Mouse (Mus musculus) heart, adult 11 months (tissue): ENCODE results near the gene Clrn2.

Source experiments
- DNase-seq: peaks from one replicate; pipeline ENCODE4 v3.0.0; 2022

Gene Clrn2

DNA sequence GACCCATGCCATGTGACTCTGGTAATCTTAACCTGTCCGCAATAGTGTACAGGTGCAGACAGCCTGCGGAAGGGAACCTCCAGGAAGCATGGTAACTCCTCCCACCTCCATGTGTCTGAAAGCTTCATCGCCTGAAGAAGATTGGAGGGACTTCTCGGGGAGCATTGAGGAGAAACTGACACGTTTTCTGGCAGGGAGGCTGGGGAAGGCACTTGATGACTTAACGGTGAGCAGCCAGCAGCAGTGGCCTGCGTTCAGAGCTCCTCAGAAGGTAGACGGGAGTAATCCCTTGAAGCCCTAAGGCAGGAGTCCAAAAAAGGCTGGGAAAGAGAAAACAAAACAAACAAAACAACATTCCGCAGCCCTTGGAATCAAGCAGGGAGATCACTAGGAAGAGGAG lies 905 bp downstream of the Clrn2 start:
- DNase-seq, result peak; percentile 71

DNA sequence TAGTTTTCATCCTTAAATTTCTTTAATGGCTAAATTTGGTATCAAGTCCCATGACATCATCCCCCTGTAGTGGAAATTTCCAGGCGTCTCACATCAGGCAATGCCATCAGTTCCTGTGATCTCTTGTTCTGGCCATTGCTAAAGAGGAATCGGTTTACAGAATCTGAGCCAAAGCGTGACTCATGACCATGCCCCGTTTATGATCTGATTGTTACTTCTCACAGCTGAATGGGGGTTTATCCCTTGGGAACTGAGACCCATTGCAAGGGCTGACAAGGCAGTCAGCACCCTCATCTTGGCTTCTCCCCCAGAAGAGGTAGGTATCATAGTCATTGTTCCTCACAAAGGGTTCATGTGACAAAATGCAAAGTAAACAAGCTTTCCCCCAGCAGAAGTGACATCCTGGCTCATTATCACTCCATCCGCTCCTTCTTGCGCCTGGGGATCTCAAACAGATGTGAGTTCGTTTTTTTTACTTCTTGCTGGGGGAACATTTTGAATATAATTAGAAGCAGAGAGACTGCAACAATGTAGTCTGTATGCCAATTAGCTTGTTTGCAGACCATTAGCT lies 19.4 kb downstream of the Clrn2 start:
- peak; percentile 85 for DNase-seq

DNA sequence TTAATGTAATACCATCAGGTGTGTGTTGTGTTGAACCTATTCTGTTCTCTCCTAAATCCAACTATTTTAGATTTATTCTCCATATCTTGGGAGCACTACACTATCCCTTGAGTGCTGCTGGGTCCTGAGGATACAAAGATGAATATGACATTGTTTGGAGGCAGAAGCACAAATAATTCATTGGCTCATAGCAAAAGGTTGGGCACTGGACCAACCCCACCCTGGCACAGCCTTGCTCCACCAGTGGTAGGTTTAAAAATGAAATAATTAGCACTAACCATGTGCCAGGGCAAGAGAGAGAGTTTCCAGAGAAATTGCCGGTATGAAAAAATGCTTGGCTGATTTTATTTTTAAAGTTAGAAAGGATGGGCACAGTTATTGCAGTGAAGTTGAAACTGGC lies 20.0 kb downstream of the Clrn2 start:
- DNase-seq, result no peak

DNA sequence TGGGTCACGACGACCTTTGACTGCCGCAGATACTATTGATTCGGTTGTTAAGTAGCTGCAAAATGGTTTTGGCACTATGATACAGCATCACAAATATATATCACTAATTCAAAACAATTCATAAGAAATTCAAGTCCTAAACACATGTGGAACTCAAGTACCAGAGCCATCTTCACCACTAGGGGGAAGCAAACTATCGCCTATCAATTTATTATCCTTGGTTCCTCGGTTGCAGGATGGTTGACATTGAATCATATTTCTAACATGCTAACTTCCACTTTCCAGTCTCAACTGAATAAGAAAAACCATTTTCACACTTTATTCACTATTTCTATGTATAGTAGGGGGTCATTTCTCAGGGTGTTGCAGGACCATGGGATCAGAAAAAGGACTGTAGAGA lies 20.7 kb downstream of the Clrn2 start:
- DNase-seq, result peak; percentile 41

DNA sequence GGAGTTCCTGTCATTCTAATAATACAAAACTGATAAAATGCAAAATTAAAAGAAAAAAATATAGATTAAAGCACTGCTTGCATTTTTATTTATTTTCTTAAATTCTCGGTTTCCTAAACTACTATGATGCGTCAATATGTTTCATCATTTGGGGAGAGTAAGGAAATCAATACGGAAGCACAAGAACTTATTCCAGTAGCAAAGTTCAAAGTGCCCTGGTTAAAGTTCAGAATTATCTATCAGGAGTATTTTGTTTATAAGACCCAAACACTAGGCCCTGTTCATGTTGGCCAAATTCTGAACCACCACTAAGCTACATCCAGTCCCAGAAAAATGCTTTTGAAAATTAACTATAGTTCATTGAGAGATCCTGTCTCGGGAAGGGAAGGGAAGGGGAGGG lies 21.2 kb downstream of the Clrn2 start:
- DNase-seq, result no peak

DNA sequence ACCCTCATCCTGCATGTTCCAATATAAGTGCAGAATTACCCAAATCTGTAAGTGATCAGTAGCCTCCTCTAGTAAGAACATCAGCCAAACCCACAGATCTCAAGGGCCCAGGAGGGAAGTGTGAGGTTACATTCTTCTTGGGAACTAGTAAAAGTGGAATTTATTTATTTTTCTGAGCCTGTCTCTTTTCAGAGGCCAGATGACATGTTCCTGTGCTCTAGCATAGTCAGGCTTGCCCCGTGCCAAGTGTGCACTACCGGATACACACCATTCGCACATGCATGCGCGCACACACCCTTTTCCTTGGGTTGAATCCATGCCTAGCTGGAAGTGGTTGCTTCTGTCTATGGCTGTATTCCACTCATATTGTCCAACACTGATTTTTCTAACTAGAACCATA lies 22.2 kb downstream of the Clrn2 start:
- DNase-seq, result peak; percentile 61

DNA sequence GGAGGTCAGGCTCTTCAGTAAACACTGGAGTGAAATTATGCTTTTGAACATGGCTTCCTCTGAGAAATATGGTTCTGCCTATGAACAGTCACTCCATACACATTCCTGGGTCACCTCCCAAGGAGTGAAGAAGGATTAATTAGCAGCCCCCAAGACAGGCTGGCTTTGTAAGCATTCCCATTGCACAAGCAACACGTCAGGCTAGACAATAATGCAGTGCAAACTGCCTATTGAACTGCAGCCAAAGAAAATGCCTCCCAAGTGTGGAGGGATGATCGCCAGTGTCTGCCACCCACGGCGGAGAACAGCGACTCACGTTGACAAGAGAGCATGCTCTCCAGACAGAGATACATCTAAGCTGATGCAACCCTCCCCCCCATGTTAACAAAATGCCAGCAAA lies 22.7 kb downstream of the Clrn2 start:
- peak; percentile 30 for DNase-seq

DNA sequence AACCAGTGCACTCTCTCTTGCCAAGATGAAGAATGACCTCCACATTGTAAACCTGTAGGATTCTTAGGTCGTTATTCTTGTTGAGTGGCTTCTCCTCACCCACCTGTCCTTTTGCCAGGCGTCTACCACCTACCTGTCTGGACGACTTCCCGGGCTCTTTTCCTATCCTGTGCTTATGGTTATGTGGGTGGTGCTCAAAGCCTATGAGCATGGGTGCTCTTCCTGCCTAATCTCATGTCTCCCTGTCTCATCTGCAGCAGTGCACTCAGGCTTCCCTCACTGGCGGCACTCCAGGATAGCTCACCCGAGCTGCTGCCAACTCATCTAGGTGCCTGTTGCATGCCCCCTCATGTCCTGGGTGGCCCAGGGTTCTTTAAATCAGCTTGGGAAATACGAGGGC lies 24.1 kb downstream of the Clrn2 start:
- peak; percentile 57 for DNase-seq

DNA sequence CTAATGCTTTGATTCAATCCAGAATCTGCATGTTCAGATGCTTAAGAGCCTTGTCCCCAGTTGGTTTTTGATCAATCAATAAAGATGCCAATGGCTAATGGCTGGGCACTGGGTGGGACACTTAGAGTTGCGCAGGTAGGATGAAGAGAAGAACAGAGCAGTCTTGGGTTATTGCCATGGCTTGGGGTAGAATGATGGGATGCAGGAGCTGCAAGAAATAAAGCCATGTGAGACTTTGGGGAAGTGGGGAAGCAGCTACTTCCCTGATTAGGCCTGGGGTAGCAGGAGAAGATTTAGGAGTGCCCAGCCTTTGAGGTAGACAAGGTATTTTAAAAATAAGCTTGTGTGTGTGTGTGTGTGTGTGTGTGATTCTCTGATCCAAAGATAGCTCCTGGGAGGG lies 26.5 kb downstream of the Clrn2 start:
- peak; percentile 61 for DNase-seq

DNA sequence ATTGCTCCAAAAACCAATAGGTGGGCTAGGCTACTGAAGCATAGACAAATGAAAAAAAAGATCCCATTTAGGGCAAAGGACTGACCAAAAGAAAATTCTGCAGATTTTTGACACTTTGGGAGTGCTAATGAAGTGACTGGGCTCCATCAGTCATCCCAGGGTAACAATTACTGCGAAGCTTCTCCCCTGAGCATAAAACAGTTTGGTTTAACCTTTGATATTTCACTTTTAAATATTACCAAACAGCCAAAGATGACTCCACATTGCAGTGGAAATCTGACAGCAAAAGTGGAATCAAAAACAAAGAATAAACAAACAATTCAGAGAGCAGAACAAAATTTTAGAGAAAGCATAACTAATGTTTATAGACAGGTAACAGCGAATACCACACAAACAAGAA lies 27.6 kb downstream of the Clrn2 start:
- no peak for DNase-seq

DNA sequence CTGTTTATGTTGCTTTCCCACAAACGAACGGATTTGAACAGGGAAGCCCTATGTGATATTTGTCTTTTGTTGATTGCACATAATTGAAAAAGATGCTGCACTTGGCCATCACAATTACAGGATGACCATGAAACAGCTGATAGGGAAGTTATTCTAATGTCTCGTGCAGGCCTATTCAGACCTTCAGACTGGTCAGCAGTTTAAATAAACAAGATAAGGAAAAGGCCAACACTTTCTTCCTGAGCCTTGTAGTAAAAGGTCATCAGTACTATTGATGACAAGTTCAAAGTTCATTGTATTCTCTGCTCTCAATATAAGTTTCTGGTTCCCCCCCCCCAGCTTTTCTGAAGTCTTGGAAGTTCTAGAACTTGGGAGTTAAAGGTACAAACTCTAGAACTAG lies 29.1 kb downstream of the Clrn2 start:
- peak; percentile 4 for DNase-seq

DNA sequence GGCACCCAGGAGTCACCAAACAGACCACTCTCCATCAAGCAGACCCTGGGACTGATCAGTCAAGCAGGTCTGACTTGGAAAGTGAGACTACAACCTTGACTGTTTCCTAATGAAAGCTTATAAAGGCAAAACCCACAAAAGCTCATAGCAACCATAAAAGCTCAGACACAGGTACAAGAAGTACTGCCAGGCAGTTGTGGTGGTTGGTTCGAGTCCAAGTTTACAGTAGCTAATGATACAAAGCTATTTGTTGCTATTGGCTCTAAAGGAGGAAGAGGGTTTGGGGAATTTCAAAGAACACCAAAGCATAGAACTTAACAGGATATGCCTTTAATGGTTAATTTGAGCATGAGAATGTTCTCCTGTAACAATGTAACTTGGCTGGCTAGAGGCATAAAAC lies 30.1 kb downstream of the Clrn2 start:
- peak; percentile 35 for DNase-seq

DNA sequence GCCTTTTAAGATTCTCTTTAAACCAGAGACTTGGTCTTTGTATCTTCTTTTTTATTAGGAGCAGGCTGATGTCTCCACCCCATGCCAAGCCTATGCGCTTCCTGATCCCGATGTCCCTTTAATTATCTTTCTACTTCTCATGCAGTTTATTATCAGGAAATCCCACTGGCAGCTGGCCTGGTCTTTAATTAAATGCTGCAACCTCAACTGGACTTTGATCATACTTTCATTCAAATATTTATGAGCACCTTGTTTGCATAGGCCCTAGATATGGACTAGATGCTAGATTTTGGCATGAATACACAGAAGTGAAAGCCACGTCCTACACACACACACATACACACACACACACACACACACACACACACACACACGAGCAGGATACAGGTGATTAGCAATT lies 38.2 kb downstream of the Clrn2 start:
- no peak for DNase-seq

DNA sequence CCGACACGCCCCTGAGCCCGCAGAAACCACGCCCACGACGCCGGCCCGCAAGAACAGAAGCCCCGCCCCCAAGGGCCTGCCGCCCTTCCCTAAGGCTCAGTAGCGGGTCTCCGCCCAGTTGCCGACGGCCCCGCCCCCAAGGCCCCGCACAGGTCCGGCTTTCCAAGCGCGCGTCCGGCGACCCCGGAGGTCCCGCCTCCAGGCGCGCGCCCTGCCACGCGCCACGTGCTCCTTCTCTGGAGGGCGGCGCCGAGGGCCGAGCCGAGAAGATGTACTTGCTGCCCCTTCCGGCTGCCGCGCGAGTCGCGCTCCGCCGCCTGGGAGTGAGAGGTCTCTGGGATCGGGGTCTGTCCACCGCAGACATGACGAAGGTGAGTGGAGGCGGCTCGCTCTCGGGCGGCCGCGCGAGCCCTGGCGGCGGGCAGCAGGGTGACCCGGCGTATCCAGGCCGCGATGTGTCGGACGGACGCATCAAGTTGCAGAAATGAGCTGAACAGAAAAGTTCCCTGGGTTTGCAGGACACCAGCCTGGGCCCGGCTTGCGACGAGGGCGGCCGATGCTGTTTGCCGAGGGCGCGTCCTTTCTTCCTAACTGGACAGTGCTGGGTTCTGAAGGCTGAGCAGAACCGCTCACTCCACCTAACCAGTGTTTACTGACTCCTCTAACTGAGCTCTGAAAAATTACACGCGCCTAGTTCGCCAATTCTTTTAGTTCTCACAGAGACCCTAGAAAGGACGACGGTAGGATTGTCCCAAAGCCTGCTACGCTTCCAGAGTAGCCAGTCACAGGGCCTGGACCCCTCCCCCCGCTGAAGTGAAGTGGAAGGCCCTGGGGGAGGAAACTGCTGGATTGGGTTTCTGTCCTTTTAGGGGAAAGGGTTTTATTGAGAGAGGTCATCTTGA lies 39.9 kb downstream of the Clrn2 start, which contains the start of gene Lap3:
Gene Lap3, plus strand, starts transcription at position 184 of the 902 bp plus-strand sequence.
- DNase-seq, result peak; percentile 100

DNA sequence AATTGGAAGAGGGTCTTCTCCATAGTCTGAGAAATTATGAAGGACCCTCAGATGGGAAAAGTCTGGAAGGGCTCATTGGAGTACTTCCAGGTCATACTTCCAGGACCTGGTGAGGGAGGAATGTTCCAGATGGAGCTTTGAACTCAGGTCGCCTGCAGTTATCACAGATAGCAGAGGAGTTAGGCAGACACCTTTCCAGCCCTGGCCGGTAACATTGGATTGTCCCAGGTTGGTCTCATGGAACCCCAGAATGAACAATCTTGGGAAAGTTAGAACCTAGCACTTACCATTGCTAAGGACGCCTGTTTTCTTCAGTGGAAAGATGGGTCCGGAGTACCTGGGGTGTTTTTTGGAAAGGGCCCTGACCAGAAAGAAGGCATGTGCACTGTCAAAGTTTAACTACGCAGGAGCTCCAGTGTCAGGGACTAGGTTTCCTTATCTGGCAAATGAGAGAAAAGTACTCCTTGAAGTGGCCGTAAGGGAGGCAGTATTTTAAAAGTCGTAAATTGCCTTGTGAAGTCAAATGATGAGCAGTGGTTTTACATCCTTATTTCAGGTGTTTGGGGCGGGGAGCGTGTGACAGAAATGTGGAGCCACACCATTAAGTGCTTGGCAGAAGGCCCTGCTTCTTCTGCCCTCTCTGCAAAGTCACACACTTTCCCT lies 40.7 kb downstream of the Clrn2 start:
- no peak for DNase-seq

DNA sequence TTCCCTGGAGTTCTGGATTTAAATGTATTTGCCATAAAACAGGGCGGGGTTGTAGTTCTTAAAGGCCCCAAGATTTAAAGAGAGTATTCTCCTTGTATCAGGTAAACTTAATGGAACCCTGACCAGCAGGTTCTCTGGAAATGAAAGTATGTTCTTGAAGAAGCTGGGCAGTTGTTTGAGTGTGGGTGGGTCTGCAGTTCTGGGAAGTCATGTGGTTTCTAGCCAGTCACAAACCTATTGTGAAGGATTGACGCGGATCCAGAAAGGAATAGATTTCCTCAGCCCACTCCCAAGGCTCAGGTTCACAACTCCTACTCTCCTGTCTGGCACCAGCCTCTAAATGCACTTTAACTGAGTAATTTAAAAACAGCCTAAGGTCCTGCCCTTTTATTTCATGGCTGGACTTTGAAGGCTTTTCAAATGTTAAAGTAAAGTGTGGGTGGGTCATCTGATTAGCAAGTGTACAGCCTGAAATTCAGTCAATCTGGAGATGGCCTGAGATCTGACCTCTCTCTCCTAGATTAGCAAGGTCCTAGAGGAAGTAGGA lies 42.0 kb downstream of the Clrn2 start:
- DNase-seq, result no peak

DNA sequence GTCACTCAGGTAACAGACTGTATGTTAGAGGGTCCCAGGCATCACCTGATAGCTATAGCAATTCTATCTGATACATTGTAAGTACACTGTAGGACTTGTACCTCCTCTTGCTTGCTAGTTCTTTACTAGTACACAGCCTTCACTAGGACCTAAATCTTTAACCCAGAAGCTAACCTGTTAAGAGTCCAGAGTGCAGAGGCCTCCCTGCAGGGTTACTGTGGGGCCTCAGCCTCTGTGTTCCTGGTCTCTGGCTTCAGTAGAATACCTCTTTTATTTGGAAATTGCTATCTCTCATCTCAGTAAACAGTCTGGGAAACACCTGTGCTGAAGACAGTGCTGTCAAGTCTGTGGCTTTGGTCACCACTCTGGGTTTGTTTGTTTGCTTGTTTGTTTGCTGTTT lies 42.5 kb downstream of the Clrn2 start:
- no peak for DNase-seq

DNA sequence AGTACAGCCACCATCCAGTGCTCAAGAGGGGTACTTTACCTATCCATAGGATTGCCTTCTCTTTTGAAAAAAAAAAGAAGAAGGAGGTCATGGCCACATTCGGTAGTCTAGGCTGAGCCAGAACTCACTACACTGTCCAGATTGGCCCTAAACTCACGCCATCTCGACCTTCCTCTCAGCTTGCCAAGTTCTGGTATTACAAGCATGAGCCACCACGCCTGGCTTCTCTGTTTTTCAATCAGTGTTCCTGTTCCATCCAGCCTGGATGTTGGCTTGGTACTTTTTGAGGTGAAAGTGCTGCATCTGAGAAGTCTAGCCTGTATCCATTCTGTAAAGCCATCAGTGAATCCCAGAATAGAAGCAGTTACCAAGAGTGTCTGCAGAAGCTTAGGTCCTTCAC lies 42.9 kb downstream of the Clrn2 start:
- DNase-seq, result no peak

DNA sequence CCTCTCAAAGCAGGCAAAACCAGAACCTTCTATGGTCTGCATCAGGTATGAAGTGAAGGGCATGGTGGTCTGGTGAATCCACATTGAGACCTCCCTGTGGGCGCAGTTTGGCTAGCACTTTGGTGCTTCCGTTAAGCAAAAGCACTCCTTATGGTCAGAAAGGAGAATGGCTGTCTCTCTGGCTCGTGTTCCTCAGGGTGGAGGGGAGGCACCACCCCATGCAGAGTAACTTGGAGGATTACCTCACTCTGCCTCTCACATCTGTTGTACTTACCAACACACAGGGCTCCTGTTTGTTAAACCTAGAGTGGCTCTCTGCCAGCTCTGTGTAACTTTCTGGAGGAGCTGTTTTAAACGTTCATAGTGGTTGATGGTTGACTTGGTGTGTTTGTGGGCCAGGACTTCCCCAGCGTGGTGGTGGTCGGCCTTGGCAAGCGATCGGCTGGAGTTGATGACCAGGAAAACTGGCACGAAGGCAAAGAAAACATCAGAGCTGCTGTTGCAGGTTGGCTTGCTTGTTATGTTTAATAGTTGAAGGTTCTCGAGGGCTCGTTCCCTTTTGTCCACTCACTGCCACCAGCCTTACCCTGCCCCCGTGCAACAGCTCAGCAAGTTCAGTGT lies 43.5 kb downstream of the Clrn2 start:
- DNase-seq, result no peak

DNA sequence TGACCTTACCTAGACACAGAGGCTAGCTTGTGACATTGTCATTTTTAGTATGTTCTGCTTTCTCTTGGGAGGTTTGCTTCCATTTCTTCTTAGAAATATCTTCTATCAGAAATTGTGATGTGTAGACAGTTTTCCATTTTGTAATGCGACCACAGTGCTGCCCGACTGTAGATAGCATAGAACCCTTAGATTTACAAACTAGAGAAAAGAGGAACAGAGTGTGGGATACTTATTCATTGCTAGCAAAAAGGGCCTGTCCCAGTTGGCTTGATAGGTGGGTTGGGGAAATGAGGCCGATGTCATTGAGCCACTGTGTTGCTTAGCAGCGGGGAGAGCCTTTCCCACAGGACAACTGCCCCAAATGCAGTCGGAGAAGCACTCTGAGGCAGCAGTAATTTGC lies 44.0 kb downstream of the Clrn2 start:
- DNase-seq, result no peak

DNA sequence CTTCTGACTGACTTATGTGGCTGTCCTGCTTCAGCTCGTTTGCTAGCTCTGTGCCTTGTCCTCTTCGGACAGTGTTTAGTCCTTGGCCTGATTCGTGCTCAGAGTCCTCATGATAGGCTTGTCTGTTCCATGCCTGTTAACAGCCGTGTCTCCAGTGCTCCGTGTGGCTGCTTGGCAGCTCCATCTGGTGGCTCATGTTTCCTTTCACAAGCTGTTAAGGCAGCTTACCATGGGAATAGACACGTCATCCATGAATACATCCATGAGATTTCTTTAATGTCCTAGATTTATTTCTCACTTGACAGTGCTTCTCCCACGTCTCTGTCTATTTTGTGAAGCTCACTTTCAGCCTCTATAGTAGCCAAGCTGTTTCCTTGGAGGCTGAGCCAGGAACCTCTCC lies 56.5 kb downstream of the Clrn2 start:
- DNase-seq, result no peak

DNA sequence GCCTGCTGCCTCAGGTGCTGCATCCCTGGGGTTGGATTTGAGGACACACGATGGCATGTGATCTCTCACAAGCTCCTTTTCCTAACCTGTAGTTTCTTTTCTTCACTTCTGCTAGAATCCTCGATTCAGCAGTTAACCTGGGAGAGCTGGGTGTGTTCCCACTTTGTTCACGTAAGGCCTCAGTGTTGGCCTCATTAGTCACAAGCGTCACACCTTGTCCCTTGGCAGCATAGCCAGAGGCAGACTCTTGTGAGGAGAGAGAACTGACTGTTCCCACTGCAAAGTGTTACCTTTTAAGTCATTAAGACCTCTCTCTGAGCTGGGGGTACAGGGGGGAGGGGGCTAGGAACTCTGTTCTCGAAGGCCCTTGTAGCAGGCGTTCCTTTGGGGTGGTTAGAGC lies 59.4 kb downstream of the Clrn2 start:
- peak; percentile 64 for DNase-seq

DNA sequence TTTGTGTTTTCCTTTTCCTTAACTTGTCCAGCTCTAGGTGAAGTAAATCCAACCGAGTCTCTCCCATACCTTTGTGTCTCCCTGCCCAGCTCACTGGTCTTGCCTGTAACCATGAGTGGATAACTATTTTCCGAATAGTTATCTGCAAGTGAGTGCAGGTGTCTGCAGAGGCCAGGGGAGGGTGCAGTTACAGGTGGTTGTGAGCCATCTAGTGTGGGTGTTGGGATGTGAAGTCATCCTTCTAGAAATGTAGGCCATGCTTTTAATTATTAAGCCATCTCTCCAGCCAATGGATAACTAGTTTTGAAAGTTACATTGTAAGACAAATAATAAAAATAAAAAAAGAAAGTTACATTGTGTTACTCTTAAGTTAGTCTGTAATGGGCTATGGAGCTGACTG lies 60.0 kb downstream of the Clrn2 start:
- DNase-seq, result peak; percentile 68
